In the genomic region with DNA sequence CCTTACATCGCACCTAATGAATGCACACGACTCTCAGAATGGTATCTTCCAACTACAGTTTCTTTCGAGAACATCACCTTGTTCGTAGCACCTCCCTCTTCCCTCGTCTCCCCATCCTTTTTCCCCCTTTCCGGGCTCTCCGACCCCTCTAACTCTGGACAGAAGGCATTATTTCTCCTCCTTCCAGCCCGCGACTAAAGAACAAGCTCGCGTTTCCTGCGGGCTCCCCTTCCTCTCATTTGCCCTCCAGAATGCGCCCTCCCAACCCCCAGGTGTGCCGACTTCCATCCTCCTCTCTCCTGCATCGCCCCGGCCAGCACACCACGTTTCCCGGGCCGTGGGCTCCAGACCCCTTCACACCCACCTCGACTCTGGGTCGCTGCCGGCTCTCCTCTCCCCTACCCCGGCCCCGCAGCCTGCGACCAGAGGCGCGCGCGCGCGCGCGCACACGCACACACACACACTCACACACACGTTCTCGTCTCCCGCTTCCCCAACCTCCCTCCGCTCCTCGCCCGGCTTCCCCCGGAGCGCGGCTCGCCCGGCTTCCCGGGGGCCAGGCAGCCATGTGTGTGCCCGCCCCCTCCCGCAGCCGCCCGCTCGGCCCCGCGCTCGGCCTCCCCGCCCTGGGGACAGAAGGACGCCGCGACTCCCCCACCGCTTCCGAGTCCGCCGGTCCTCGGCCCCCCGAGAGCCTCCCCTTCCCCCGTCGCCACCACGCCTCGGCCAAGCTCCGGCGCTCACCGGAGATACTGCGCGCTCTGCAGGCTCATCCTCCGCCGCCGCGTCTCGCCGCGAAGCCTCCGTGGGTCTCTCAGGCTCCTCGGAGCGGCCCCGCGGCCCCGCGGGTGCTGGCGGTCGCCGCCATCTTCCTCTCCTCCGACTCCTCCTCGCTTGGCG, we compare ENCODE assay signal across 8 mouse cellular contexts. TPM values are rescaled to one million over a fixed set of nuclear protein-coding genes. Genes with fewer than 3 reads are reported as not detected.
DNase-seq lines count a peak whose midpoint lies in the region; ATAC-seq and TF ChIP-seq lines count a peak whose summit lies in the region.

A gene (minus strand): TSS at position 882 of the 900 bp plus-strand sequence.

- in situ Hi-C loops in CH12.LX (cut with MboI; ENCODE audit: low pct_ligation_motif_present, low pct_unique_long_range_greater_than_20kb, low sequenced_read_pairs), result loop anchor here (10.0 to 25.0 kb wide), 2 partner anchors 107 to 365 kb away; no protein-coding TSS in a partner anchor

- H3K4me3 ChIP-seq in CH12.LX (replicated peaks in 1 of 3; ENCODE audit: low read depth in 2 of 3, low read length in 2 of 3, poor library complexity in 1 of 3), result peak within 1 kb of the TSS; percentile 79 to 88 (median 81)
- H3K4me3 ChIP-seq in limb, embryonic 13.5 days, result peak within 1 kb of the TSS; percentile 91
- H3K4me3 ChIP-seq in neural tube, embryonic 12.5 days, result peak within 1 kb of the TSS; percentile 96

- peak within 1 kb of the TSS; percentile 97 for H3K27ac ChIP-seq in CH12.LX (ENCODE audit: insufficient read depth, low read depth)
- H3K27ac ChIP-seq in limb, embryonic 13.5 days, result peak within 1 kb of the TSS; percentile 98
- peak within 1 kb of the TSS; percentile 91 for H3K27ac ChIP-seq in neural tube, embryonic 12.5 days

- peak within 1 kb of the TSS; percentile 97 for H3K9ac ChIP-seq in CH12.LX (ENCODE audit: insufficient read depth, low read depth)
- H3K9ac ChIP-seq in limb, embryonic 13.5 days, result peak within 1 kb of the TSS; percentile 96
- H3K9ac ChIP-seq in neural tube, embryonic 12.5 days, result peak within 1 kb of the TSS; percentile 94

- H3K36me3 ChIP-seq in CH12.LX (replicated peaks in 1 of 2; ENCODE audit: control insufficient read depth in 1 of 2, insufficient read depth in 1 of 2, low read length in 1 of 2), result peaks cover 3 to 21% of the 10 kb centered on the region in 2 experiments
- no peaks in the 10 kb centered on the region for H3K36me3 ChIP-seq in limb, embryonic 13.5 days
- no peaks in the 10 kb centered on the region for H3K36me3 ChIP-seq in neural tube, embryonic 12.5 days

- intact Hi-C loops in gastrocnemius, postnatal 14 days (cut with DNase I; ENCODE audit: low total_unique reads), result loop anchor here (10.0 kb wide), 1 partner anchor 107 kb away; no protein-coding TSS in a partner anchor

- peak; percentile 79 for TF ChIP-seq POLR2A in CH12.LX (IDR thresholded peaks at IDR 0.05; ENCODE audit: low read depth, low read length)

- no peak for ATAC-seq in inflammation-experienced regulatory T-cells, adult 6 months
- ATAC-seq in limb, embryonic 13.5 days (ENCODE audit: low FRiP score, low read depth), result peak; percentile 46
- ATAC-seq in neural tube, embryonic 12.5 days (ENCODE audit: low FRiP score, low read depth), result peak; percentile 52

- TF ChIP-seq CTCF in CH12.LX (conservative IDR thresholded peaks at IDR 0.05 in 1 of 2, IDR thresholded peaks at IDR 0.05 in 1 of 2; ENCODE audit: low read depth in 2 of 2, low read length in 2 of 2), result no peak

- H3K79me2 ChIP-seq in CH12.LX (replicated peaks; ENCODE audit: control insufficient read depth, extremely low read depth, insufficient read depth, poor library complexity, severe bottlenecking), result peaks cover 46% of the 10 kb centered on the region

- peaks cover 3 to 28% of the 10 kb centered on the region in 2 experiments; a peak in 3 of 4 replicates for H3K4me1 ChIP-seq in CH12.LX (ENCODE audit: control insufficient read depth in 1 of 2, insufficient read depth in 2 of 2)
- H3K4me1 ChIP-seq in limb, embryonic 13.5 days, result peaks cover 19% of the 10 kb centered on the region
- H3K4me1 ChIP-seq in neural tube, embryonic 12.5 days, result peaks cover 9% of the 10 kb centered on the region

- no peak for TF ChIP-seq EP300 in CH12.LX (IDR thresholded peaks at IDR 0.05; ENCODE audit: low read length)

- TF ChIP-seq RAD21 in CH12.LX (IDR thresholded peaks at IDR 0.05; ENCODE audit: low read depth, low read length), result no peak

- no peaks in the 10 kb centered on the region for H3K27me3 ChIP-seq in CH12.LX (replicated peaks)
- H3K27me3 ChIP-seq in limb, embryonic 13.5 days, result no peaks in the 10 kb centered on the region
- no peaks in the 10 kb centered on the region for H3K27me3 ChIP-seq in neural tube, embryonic 12.5 days (replicated peaks)

- peak; percentile 32 for DNase-seq in CH12.LX (ENCODE audit: extremely low read depth)
- DNase-seq in adrenal gland, adult 18-20 months (ENCODE audit: low spot score in 2 of 2), result peak; percentile 25 to 64
- DNase-seq in embryo, embryonic 10.5 days (ENCODE audit: low spot score), result peak; percentile 79
- peak; percentile 62 for DNase-seq in gastrocnemius, postnatal 14 days
- no peak for DNase-seq in ovary, adult 18-20 months (ENCODE audit: low spot score)

- H3K9me3 ChIP-seq in CH12.LX (replicated peaks; ENCODE audit: low read length), result no peaks in the 10 kb centered on the region
- no peaks in the 10 kb centered on the region for H3K9me3 ChIP-seq in limb, embryonic 13.5 days
- no peaks in the 10 kb centered on the region for H3K9me3 ChIP-seq in neural tube, embryonic 12.5 days

- dilution Hi-C loops in CH12.LX (cut with MboI; ENCODE audit: extremely low pct_ligation_motif_present, extremely low pct_unique_long_range_greater_than_20kb, low sequenced_read_pairs), result no loop called here

- WGBS in limb, embryonic 13.5 days, result under 1% methylated on average over 87 of the region's 93 CpGs
- under 1% methylated on average over 89 of the region's 93 CpGs for WGBS in neural tube, embryonic 12.5 days

- H3K4me2 ChIP-seq in CH12.LX (ENCODE audit: insufficient read depth, low read depth, poor library complexity, severe bottlenecking), result peak within 1 kb of the TSS; percentile 90
- peak within 1 kb of the TSS; percentile 99 for H3K4me2 ChIP-seq in limb, embryonic 13.5 days (replicated peaks)
- H3K4me2 ChIP-seq in neural tube, embryonic 12.5 days (replicated peaks), result peak within 1 kb of the TSS; percentile 85

TF ChIP-seq in CH12.LX, 34 proteins besides CTCF, POLR2A, EP300 and RAD21:
- TF ChIP-seq SMC3 (IDR thresholded peaks at IDR 0.05; ENCODE audit: low read depth, low read length) (no peak), USF1 (IDR thresholded peaks at IDR 0.05; ENCODE audit: low read depth, low read length) (no peak), TCF12 (IDR thresholded peaks at IDR 0.05; ENCODE audit: low read depth, low read length) (no peak; the same call in 1 of the 2 replicates), MEF2A (IDR thresholded peaks at IDR 0.05; ENCODE audit: borderline replicate concordance, low read depth, low read length) (no peak), ZMIZ1 (IDR thresholded peaks at IDR 0.05; ENCODE audit: low read depth, low read length) (peak; percentile 65; the same call in 1 of the 2 replicates), NRF1 (IDR thresholded peaks at IDR 0.05; ENCODE audit: low read depth, low read length) (peak; percentile 57), NELFE (IDR thresholded peaks at IDR 0.05; ENCODE audit: low read depth, low read length) (peak; percentile 69; the same call in 1 of the 2 replicates), ETS1 (conservative IDR thresholded peaks at IDR 0.05; ENCODE audit: low read depth, low read length) (no peak), KAT2A (IDR thresholded peaks at IDR 0.05; ENCODE audit: insufficient replicate concordance, low read length) (no peak), SIN3A (IDR thresholded peaks at IDR 0.05; ENCODE audit: low read length) (peak; percentile 19; the same call in 1 of the 2 replicates)

RNA-seq across cellular contexts. Expression of the gene that starts here (rescaled TPM):
- total RNA-seq in CH12.LX (2012; rRNA removed), result 23.4 and 24.2 TPM in 2 replicates
- 27.0 and 27.7 TPM in 2 replicates for total RNA-seq in CH12.LX (2014; rRNA removed)
- 43.3 and 55.2 TPM in 2 replicates for polyA plus RNA-seq in CH12.LX (2012; ENCODE audit: insufficient read length, low read depth)
- total RNA-seq in adrenal gland, adult 18-20 months (2021), result 10 to 100 TPM; 65.8 to 73.8 TPM
- 10 to 100 TPM; 33.9 to 34.4 TPM for total RNA-seq in gastrocnemius, postnatal 14 days (2021)
- 10 to 100 TPM; 34.6 to 43.5 (median 38.8) TPM for polyA plus RNA-seq in inflammation-experienced regulatory T-cells, adult 6 months (2017; shearing (Covaris generic))
- 28.0 and 29.3 TPM in 2 replicates for polyA plus RNA-seq in limb, embryonic 13.5 days (2015; fragmentation: Nextera tagmentation; extraction: Ambion mirVana)
- polyA plus RNA-seq in neural tube, embryonic 12.5 days (2016; fragmentation: Nextera tagmentation; extraction: Ambion mirVana), result 36.8 and 38.6 TPM in 2 replicates
